Mouse (Mus musculus): ENCODE measurements around the gene H2afx. TPM values are rescaled to one million over a fixed set of nuclear protein-coding genes. Genes with fewer than 3 reads are reported as not detected.

H2afx gene
- 292 and 369 TPM in 2 replicates for polyA plus RNA-seq (2012; rRNA removed)

GRCm38 (mm10) chr9:44334396-44335330, at the start of gene H2afx:
Gene H2afx, plus strand, starts transcription at chr9:44334694.

GRCm38 (mm10) chr9:44288076-44288958, 46.2 kb upstream of the H2afx start, which contains the start of gene Abcg4:
Gene Abcg4, minus strand, starts transcription at chr9:44288615.

GRCm38 (mm10) chr9:44305466-44306079, 28.9 kb upstream of the H2afx start, which contains the start of gene Hinfp:
Gene Hinfp, minus strand, starts transcription at chr9:44305671.

GRCm38 (mm10) chr9:44319887-44320798, 14.4 kb upstream of the H2afx start, which contains the start of gene C2cd2l:
Gene C2cd2l, minus strand, starts transcription at chr9:44320285.

GRCm38 (mm10) chr9:44325768-44326370, 8.6 kb upstream of the H2afx start, which contains the start of gene Dpagt1:
Gene Dpagt1, plus strand, starts transcription at chr9:44326019.

GRCm38 (mm10) chr9:44343781-44344421, 9.4 kb downstream of the H2afx start, which contains the start of gene Hmbs:
Gene Hmbs, minus strand, starts transcription at chr9:44344228.

DNA sequence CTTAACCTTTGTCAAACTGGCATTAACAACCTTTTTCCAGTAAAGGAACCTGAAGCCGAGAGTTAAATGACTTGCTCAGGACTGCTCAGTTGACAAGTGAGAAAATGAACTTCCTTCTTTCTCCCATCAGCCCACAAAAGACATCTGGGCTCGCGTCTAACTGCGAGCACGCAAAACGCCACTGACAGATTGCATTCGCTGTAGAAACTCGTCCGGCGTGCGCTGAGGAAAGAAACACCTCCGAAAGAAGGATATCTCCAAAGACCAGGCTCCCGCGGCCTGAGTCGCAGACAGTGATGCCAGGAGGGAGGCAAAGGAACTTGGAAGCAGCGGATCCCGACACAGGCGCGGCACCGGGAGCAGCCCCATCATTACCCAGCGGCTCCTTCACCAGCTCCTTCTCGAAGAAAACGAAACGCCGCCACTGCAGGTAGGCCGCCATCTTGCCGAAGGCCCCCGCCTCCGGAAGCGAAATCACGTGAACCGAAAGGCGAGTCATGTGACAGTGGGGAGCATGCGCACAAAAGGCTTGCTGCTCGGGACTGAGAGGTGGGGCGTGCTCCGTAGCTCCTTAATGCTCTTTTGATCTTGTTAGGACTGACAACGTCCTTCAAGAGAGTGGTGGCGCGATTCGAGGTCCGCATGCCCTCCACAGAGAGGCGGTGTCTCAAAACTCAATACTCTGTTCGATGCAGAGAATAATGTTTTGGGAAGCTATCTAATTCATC, 26.9 kb downstream of the H2afx start, which contains the start of gene Vps11:
TSS of gene Vps11 (minus strand) at position 481 of the 728 bp plus-strand sequence.

GRCm38 (mm10) chr9:44379054-44379834, 44.8 kb downstream of the H2afx start, which contains the start of gene Hyou1:
Gene Hyou1, plus strand, starts transcription at chr9:44379490.

Other genes with a start within 250 kb of the H2afx start
- 0.17 and 0.26 TPM in 2 replicates for gene Mfrp, start 233.0 kb upstream of the H2afx start, polyA plus RNA-seq (2012; rRNA removed)
- 0.67 and 1.6 TPM in 2 replicates for gene C1qtnf5, start 227.4 kb upstream of the H2afx start, polyA plus RNA-seq (2012; rRNA removed)
- 0.31 and 0.55 TPM in 2 replicates for gene Gm49380, start 221.2 kb upstream of the H2afx start, polyA plus RNA-seq (2012; rRNA removed)
- 46.4 and 52.6 TPM in 2 replicates for gene Rnf26, start 221.2 kb upstream of the H2afx start, polyA plus RNA-seq (2012; rRNA removed)
- 22.7 and 32.7 TPM in 2 replicates for gene Mcam, start 200.2 kb upstream of the H2afx start, polyA plus RNA-seq (2012; rRNA removed)
- gene Cbl, start 100.6 kb upstream of the H2afx start, polyA plus RNA-seq (2012; rRNA removed), result 19.7 and 24.1 TPM in 2 replicates
- gene Ccdc153, start 94.0 kb upstream of the H2afx start, polyA plus RNA-seq (2012; rRNA removed), result 0.05 and 0.14 TPM in 2 replicates
- 0.20 and 0.31 TPM in 2 replicates for gene Pdzd3, start 83.2 kb upstream of the H2afx start, polyA plus RNA-seq (2012; rRNA removed)
- gene Nlrx1, start 66.1 kb upstream of the H2afx start, polyA plus RNA-seq (2012; rRNA removed), result 2.0 and 2.4 TPM in 2 replicates
- 19.3 and 19.5 TPM in 2 replicates for gene Abcg4, start 46.1 kb upstream of the H2afx start, polyA plus RNA-seq (2012; rRNA removed)
- gene Hinfp, start 29.0 kb upstream of the H2afx start, polyA plus RNA-seq (2012; rRNA removed), result 38.6 and 43.6 TPM in 2 replicates
- 19.9 and 22.4 TPM in 2 replicates for gene C2cd2l, start 14.4 kb upstream of the H2afx start, polyA plus RNA-seq (2012; rRNA removed)
- gene Dpagt1, start 8.7 kb upstream of the H2afx start, polyA plus RNA-seq (2012; rRNA removed), result 20.6 and 44.7 TPM in 2 replicates
- 111 and 135 TPM in 2 replicates for gene Hmbs, start 9.5 kb downstream of the H2afx start, polyA plus RNA-seq (2012; rRNA removed)
- 24.8 and 28.6 TPM in 2 replicates for gene Vps11, start 27.0 kb downstream of the H2afx start, polyA plus RNA-seq (2012; rRNA removed)
- 59.1 and 68.3 TPM in 2 replicates for gene Hyou1, start 44.8 kb downstream of the H2afx start, polyA plus RNA-seq (2012; rRNA removed)
- gene Slc37a4, start 62.2 kb downstream of the H2afx start, polyA plus RNA-seq (2012; rRNA removed), result 20.2 TPM in 2 replicates
- gene Rps25, start 72.4 kb downstream of the H2afx start, polyA plus RNA-seq (2012; rRNA removed), result 853 and 1,290 TPM in 2 replicates
- gene Trappc4, start 72.9 kb downstream of the H2afx start, polyA plus RNA-seq (2012; rRNA removed), result 123 and 141 TPM in 2 replicates
- 37.0 and 40.8 TPM in 2 replicates for gene Ccdc84, start 83.9 kb downstream of the H2afx start, polyA plus RNA-seq (2012; rRNA removed)
- not detected in 2 replicates for gene Foxr1, start 106.4 kb downstream of the H2afx start, polyA plus RNA-seq (2012; rRNA removed)
- gene Upk2, start 120.3 kb downstream of the H2afx start, polyA plus RNA-seq (2012; rRNA removed), result 0.11 and 0.43 TPM in 2 replicates
- 15.7 and 19.1 TPM in 2 replicates for gene Bcl9l, start 148.1 kb downstream of the H2afx start, polyA plus RNA-seq (2012; rRNA removed)
- not detected in 2 replicates for gene Cxcr5, start 227.2 kb downstream of the H2afx start, polyA plus RNA-seq (2012; rRNA removed)